Mouse (Mus musculus): Measurements from ENCODE around the gene Prmt2. TPM values are rescaled to one million over a fixed set of nuclear protein-coding genes. Genes with fewer than 3 reads are reported as not detected.

Gene Prmt2
- polyA plus RNA-seq, 2 experiments = 57.9 to 61.4 TPM

GRCm38 (mm10) chr10:76261447-76261846 lies 23.8 kb upstream of the Prmt2 start:
- Histone ChIP-seq H3K9me3 (ENCODE audit: control insufficient read depth, low read length) (no peaks in the 10 kb centered on the region), H3K27ac (replicated peaks; ENCODE audit: low read depth, low read length) (no peak overlapping the region), H3K36me3 (ENCODE audit: control insufficient read depth, insufficient read depth, low read length) (peaks cover 32% of the 10 kb centered on the region), H3K4me3 (replicated peaks; ENCODE audit: low read length) (no peak overlapping the region), H3K4me1 (ENCODE audit: control insufficient read depth, insufficient read depth, low read length) (no peaks in the 10 kb centered on the region), H3K4me2 (replicated peaks; ENCODE audit: low read depth, low read length, severe bottlenecking) (no peak overlapping the region), H3K9ac (ENCODE audit: low read depth, low read length, severe bottlenecking) (no peak overlapping the region), H3K27me3 (ENCODE audit: control insufficient read depth, insufficient read depth, low read length) (no peaks in the 10 kb centered on the region)
- TF ChIP-seq POLR2A (IDR thresholded peaks at IDR 0.05; ENCODE audit: borderline replicate concordance, extremely low read depth, insufficient read depth, insufficient read length) = no peak
- WGBS = 88% methylated on average over 3 of the region's 3 CpGs
- no peak for DNase-seq (ENCODE audit: low spot score)
- ATAC-seq (ENCODE audit: low FRiP score, low read depth) = no peak

- WGBS = 67% methylated on average over 11 of the region's 11 CpGs
- Histone ChIP-seq H3K9me3 (ENCODE audit: control insufficient read depth, low read length) (no peaks in the 10 kb centered on the region), H3K36me3 (ENCODE audit: control insufficient read depth, insufficient read depth, low read length) (peaks cover 23% of the 10 kb centered on the region), H3K4me3 (replicated peaks; ENCODE audit: low read length) (no peak overlapping the region), H3K4me2 (replicated peaks; ENCODE audit: low read depth, low read length, severe bottlenecking) (no peak overlapping the region), H3K27ac (replicated peaks; ENCODE audit: low read depth, low read length) (no peak overlapping the region), H3K4me1 (ENCODE audit: control insufficient read depth, insufficient read depth, low read length) (no peaks in the 10 kb centered on the region), H3K27me3 (ENCODE audit: control insufficient read depth, insufficient read depth, low read length) (no peaks in the 10 kb centered on the region), H3K9ac (ENCODE audit: low read depth, low read length, severe bottlenecking) (no peak overlapping the region)
- ATAC-seq (ENCODE audit: low FRiP score, low read depth) = no peak
- no peak for DNase-seq (ENCODE audit: low spot score)
- no peak for TF ChIP-seq POLR2A (IDR thresholded peaks at IDR 0.05; ENCODE audit: borderline replicate concordance, extremely low read depth, insufficient read depth, insufficient read length)
Observed at GRCm38 (mm10) chr10:76260358-76261059, 22.8 kb upstream of the Prmt2 start.

GRCm38 (mm10) chr10:76259566-76260232 lies 22.0 kb upstream of the Prmt2 start:
- H3K36me3 ChIP-seq (ENCODE audit: control insufficient read depth, insufficient read depth, low read length) = peaks cover 15% of the 10 kb centered on the region
- TF ChIP-seq POLR2A (IDR thresholded peaks at IDR 0.05; ENCODE audit: borderline replicate concordance, extremely low read depth, insufficient read depth, insufficient read length) = no peak
- no peaks in the 10 kb centered on the region for H3K4me1 ChIP-seq (ENCODE audit: control insufficient read depth, insufficient read depth, low read length)
- H3K4me3 ChIP-seq (replicated peaks; ENCODE audit: low read length) = no peak overlapping the region
- DNase-seq (ENCODE audit: low spot score) (no peak), ATAC-seq (ENCODE audit: low FRiP score, low read depth) (no peak)
- no peaks in the 10 kb centered on the region for H3K27me3 ChIP-seq (ENCODE audit: control insufficient read depth, insufficient read depth, low read length)
- 61% methylated on average over 18 of the region's 18 CpGs for WGBS
- H3K27ac ChIP-seq (replicated peaks; ENCODE audit: low read depth, low read length) = no peak overlapping the region
- no peak overlapping the region for H3K9ac ChIP-seq (ENCODE audit: low read depth, low read length, severe bottlenecking)
- no peaks in the 10 kb centered on the region for H3K9me3 ChIP-seq (ENCODE audit: control insufficient read depth, low read length)
- H3K4me2 ChIP-seq (replicated peaks; ENCODE audit: low read depth, low read length, severe bottlenecking) = no peak overlapping the region

GRCm38 (mm10) chr10:76257719-76258390 lies 20.2 kb upstream of the Prmt2 start:
- ATAC-seq (ENCODE audit: low FRiP score, low read depth) (no peak), DNase-seq (ENCODE audit: low spot score) (no peak)
- Histone ChIP-seq H3K9ac (ENCODE audit: low read depth, low read length, severe bottlenecking) (no peak overlapping the region), H3K36me3 (ENCODE audit: control insufficient read depth, insufficient read depth, low read length) (peaks cover 6% of the 10 kb centered on the region; the same call in 1 of the 2 replicates), H3K4me2 (replicated peaks; ENCODE audit: low read depth, low read length, severe bottlenecking) (no peak overlapping the region), H3K27ac (replicated peaks; ENCODE audit: low read depth, low read length) (no peak overlapping the region), H3K9me3 (ENCODE audit: control insufficient read depth, low read length) (no peaks in the 10 kb centered on the region), H3K4me1 (ENCODE audit: control insufficient read depth, insufficient read depth, low read length) (peaks cover 13% of the 10 kb centered on the region), H3K27me3 (ENCODE audit: control insufficient read depth, insufficient read depth, low read length) (no peaks in the 10 kb centered on the region), H3K4me3 (replicated peaks; ENCODE audit: low read length) (no peak overlapping the region)
- no peak for TF ChIP-seq POLR2A (IDR thresholded peaks at IDR 0.05; ENCODE audit: borderline replicate concordance, extremely low read depth, insufficient read depth, insufficient read length)
- WGBS = 79% methylated on average over 12 of the region's 12 CpGs

- Histone ChIP-seq H3K4me2 (replicated peaks; ENCODE audit: low read depth, low read length, severe bottlenecking) (no peak overlapping the region), H3K27ac (replicated peaks; ENCODE audit: low read depth, low read length) (no peak overlapping the region), H3K9me3 (ENCODE audit: control insufficient read depth, low read length) (no peaks in the 10 kb centered on the region), H3K36me3 (ENCODE audit: control insufficient read depth, insufficient read depth, low read length) (peaks cover 3% of the 10 kb centered on the region; the same call in 1 of the 2 replicates), H3K4me3 (replicated peaks; ENCODE audit: low read length) (no peak overlapping the region), H3K27me3 (ENCODE audit: control insufficient read depth, insufficient read depth, low read length) (no peaks in the 10 kb centered on the region), H3K9ac (ENCODE audit: low read depth, low read length, severe bottlenecking) (no peak overlapping the region), H3K4me1 (ENCODE audit: control insufficient read depth, insufficient read depth, low read length) (peaks cover 13% of the 10 kb centered on the region)
- DNase-seq (ENCODE audit: low spot score) = no peak
- no peak for ATAC-seq (ENCODE audit: low FRiP score, low read depth)
- 86% methylated on average over 7 of the region's 7 CpGs for WGBS
- no peak for TF ChIP-seq POLR2A (IDR thresholded peaks at IDR 0.05; ENCODE audit: borderline replicate concordance, extremely low read depth, insufficient read depth, insufficient read length)
Observed at GRCm38 (mm10) chr10:76257231-76257630, 19.6 kb upstream of the Prmt2 start.

All from limb, embryonic 14.5 days (tissue).